Mouse (Mus musculus) MEL (cell line): ENCODE results near the gene Rsbn1l. TPM values are rescaled to one million over a fixed set of nuclear protein-coding genes. Genes with fewer than 3 reads are reported as not detected.

ENCODE experiments used
- DNase-seq: peaks from one replicate; pipeline ENCODE4 v3.0.0; 2011; ENCODE audit warnings: low read depth, low spot score
- H3K27ac ChIP-seq: 2 replicates; pipeline ENCODE4 v1.5.1; 2012; ENCODE audit warnings: low read depth, mild to moderate bottlenecking, control low read depth, low read length, moderate library complexity; ENCODE audit not compliant: control insufficient read depth
- H3K27me3 ChIP-seq, 2 experiments: fragments of 150-350 bp in 1 of 2; sonication (generic) in 1 of 2; 2 replicates each; pipeline ENCODE4 v1.6.1; 2012; ENCODE audit warnings: low read length in 2 of 2, mild to moderate bottlenecking in 2 of 2, improper control_type of control experiment in 1 of 2, moderate library complexity in 1 of 2; ENCODE audit not compliant: insufficient read depth in 2 of 2, control insufficient read depth in 1 of 2
- H3K36me3 ChIP-seq, 2 experiments: 2 replicates each; pipeline ENCODE4 v1.6.1; 2012 to 2014; ENCODE audit warnings: low read length in 2 of 2, improper control_type of control experiment in 1 of 2, inconsistent platforms in 1 of 2, mild to moderate bottlenecking in 1 of 2; ENCODE audit not compliant: insufficient read depth in 2 of 2, control insufficient read depth in 1 of 2
- H3K4me1 ChIP-seq, 2 experiments: fragments of 150-350 bp in 1 of 2; sonication (generic) in 1 of 2; 2 replicates each; pipeline ENCODE4 v1.6.1; 2012; ENCODE audit warnings: low read length in 2 of 2, improper control_type of control experiment in 1 of 2, mild to moderate bottlenecking in 1 of 2; ENCODE audit not compliant: insufficient read depth in 2 of 2, control insufficient read depth in 1 of 2
- H3K4me3 ChIP-seq, 2 experiments: fragments of 150-350 bp in 1 of 2; sonication (generic) in 1 of 2; 2 replicates each; pipeline ENCODE4 v1.5.1; 2012; ENCODE audit warnings: low read depth in 2 of 2, low read length in 2 of 2, mild to moderate bottlenecking in 2 of 2, moderate library complexity in 2 of 2, control low read depth in 1 of 2, improper control_type of control experiment in 1 of 2; ENCODE audit not compliant: control insufficient read depth in 1 of 2, insufficient read depth in 1 of 2
- H3K79me2 ChIP-seq: 2 replicates; pipeline ENCODE4 v1.6.1; 2012; ENCODE audit warnings: mild to moderate bottlenecking, low read length, moderate library complexity; ENCODE audit not compliant: control insufficient read depth, poor library complexity, insufficient read depth
- H3K9ac ChIP-seq: 2 replicates; pipeline ENCODE4 v1.6.1; 2012; ENCODE audit warnings: low read depth, mild to moderate bottlenecking, control low read depth, low read length, moderate library complexity; ENCODE audit not compliant: control insufficient read depth, poor library complexity, severe bottlenecking
- H3K9me3 ChIP-seq: fragments of 150-350 bp; sonication (generic); replicated peaks from 2 replicates; pipeline ENCODE4 v1.6.1; 2012; ENCODE audit warnings: mild to moderate bottlenecking, low read length, improper control_type of control experiment, moderate library complexity; ENCODE audit not compliant: insufficient read depth
- BHLHE40 ChIP-seq: IDR thresholded peaks from 2 replicates; pipeline ENCODE4 v1.6.1; 2012; ENCODE audit warnings: low read depth, mild to moderate bottlenecking, inconsistent platforms, low read length, improper control_type of control experiment, borderline replicate concordance
- CHD2 ChIP-seq: IDR thresholded peaks from 2 replicates; pipeline ENCODE4 v1.6.1; 2011; ENCODE audit warnings: low read length, improper control_type of control experiment
- ELF1 ChIP-seq: IDR thresholded peaks from 2 replicates; pipeline ENCODE4 v1.6.1; 2014; ENCODE audit warnings: low read depth, mild to moderate bottlenecking, inconsistent platforms, low read length, improper control_type of control experiment, moderate library complexity
- EP300 ChIP-seq, 2 experiments: IDR thresholded peaks; 2 replicates each; pipeline ENCODE4 v1.6.1; 2011; ENCODE audit warnings: improper control_type of control experiment in 2 of 2, low read length in 2 of 2, low read depth in 1 of 2, mild to moderate bottlenecking in 1 of 2
- ETS1 ChIP-seq: IDR thresholded peaks from 2 replicates; pipeline ENCODE4 v1.6.1; 2012; ENCODE audit warnings: low read depth, mild to moderate bottlenecking, inconsistent platforms, low read length, improper control_type of control experiment, moderate library complexity
- GATA1 ChIP-seq: IDR thresholded peaks from 2 replicates; pipeline ENCODE4 v1.6.1; 2011; ENCODE audit warnings: low read depth, low read length, improper control_type of control experiment
- KAT2A ChIP-seq: conservative IDR thresholded peaks from 2 replicates; pipeline ENCODE4 v1.6.1; 2012; ENCODE audit warnings: low read depth, low read length, improper control_type of control experiment, inconsistent platforms
- MEF2A ChIP-seq: IDR thresholded peaks from 2 replicates; pipeline ENCODE4 v1.6.1; 2014; ENCODE audit warnings: low read depth, mild to moderate bottlenecking, inconsistent platforms, low read length, improper control_type of control experiment; ENCODE audit not compliant: poor library complexity, insufficient replicate concordance, severe bottlenecking; ENCODE audit errors: extremely low read depth
- RAD21 ChIP-seq: IDR thresholded peaks from 2 replicates; pipeline ENCODE4 v1.6.1; 2011; ENCODE audit warnings: mild to moderate bottlenecking, low read depth, low read length, improper control_type of control experiment
- TCF12 ChIP-seq: IDR thresholded peaks from 2 replicates; pipeline ENCODE4 v1.6.1; 2014; ENCODE audit warnings: low read depth, mild to moderate bottlenecking, inconsistent platforms, low read length, improper control_type of control experiment, moderate library complexity
- USF1 ChIP-seq: IDR thresholded peaks from 2 replicates; pipeline ENCODE4 v1.6.1; 2014; ENCODE audit warnings: low read depth, mild to moderate bottlenecking, inconsistent platforms, low read length, improper control_type of control experiment, moderate library complexity
- ZC3H11A ChIP-seq: IDR thresholded peaks from 2 replicates; pipeline ENCODE4 v1.6.1; 2012; ENCODE audit warnings: low read depth, mild to moderate bottlenecking, inconsistent platforms, low read length, improper control_type of control experiment
- ZNF384 ChIP-seq: IDR thresholded peaks from 2 replicates; pipeline ENCODE4 v1.6.1; 2012; ENCODE audit warnings: low read depth, mild to moderate bottlenecking, inconsistent platforms, low read length, improper control_type of control experiment
- polyA plus RNA-seq, 2 experiments: library from polyadenylated mRNA; stranded (reverse) in 1 of 2; unstranded in 1 of 2; fragments of >175 nt in 1 of 2; fragments of >200 nt in 1 of 2; gene quantifications; 2 replicates each; pipeline versions ENCODE4 v1.2.1 to v1.2.4; 2012; ENCODE audit warnings: low replicate concordance in 2 of 2, low read depth in 1 of 2; ENCODE audit not compliant: insufficient read length in 2 of 2, insufficient read depth in 1 of 2, missing spikeins in 1 of 2
- total RNA-seq: library from RNA; depleted of rRNA; stranded (reverse); fragments of 300-350 nt; gene quantifications from 2 replicates; pipeline ENCODE4 v1.2.3, GENCODE M21; 2012

Gene Rsbn1l
- total and polyA plus RNA-seq, 3 experiments: 5.0 to 78.2 (median 17.4) TPM

- no peak for TF ChIP-seq ZC3H11A
- peak; percentile 86 for TF ChIP-seq GATA1
Observed at GRCm38 (mm10) chr5:20930430-20930829, 25.8 kb downstream of the Rsbn1l start (continued).

GRCm38 (mm10) chr5:20929669-20930151, 26.5 kb downstream of the Rsbn1l start:
- no peaks in the 10 kb centered on the region for H3K27me3 ChIP-seq
- no peak overlapping the region for H3K4me3 ChIP-seq
- TF ChIP-seq ELF1: no peak
- TF ChIP-seq MEF2A: no peak
- no peak for TF ChIP-seq EP300 (IDR thresholded peaks at IDR 0.05; ENCODE audit: low read depth in 1 of 2, low read length in 2 of 2)
- no peak for TF ChIP-seq TCF12
- TF ChIP-seq KAT2A: no peak
- no peak for TF ChIP-seq ETS1
- no peak for TF ChIP-seq BHLHE40
- no peak for TF ChIP-seq CHD2
- no peak for TF ChIP-seq ZNF384
- no peak overlapping the region for H3K27ac ChIP-seq
- DNase-seq: no peak
- H3K36me3 ChIP-seq: peaks cover 10 to 53% of the 10 kb centered on the region in 2 experiments
- no peaks in the 10 kb centered on the region for H3K9me3 ChIP-seq
- peaks cover 33 to 41% of the 10 kb centered on the region in 2 experiments for H3K4me1 ChIP-seq
- peaks cover 28% of the 10 kb centered on the region for H3K79me2 ChIP-seq
- H3K9ac ChIP-seq: no peak overlapping the region

GRCm38 (mm10) chr5:20925451-20925850, 30.7 kb downstream of the Rsbn1l start:
- Histone ChIP-seq H3K4me1 (peaks cover 6 to 15% of the 10 kb centered on the region in 2 experiments), H3K79me2 (peaks cover 23% of the 10 kb centered on the region), H3K27me3 (no peaks in the 10 kb centered on the region), H3K27ac (no peak overlapping the region), H3K9me3 (no peaks in the 10 kb centered on the region), H3K4me3 (no peak overlapping the region), H3K36me3 (peaks cover 18 to 22% of the 10 kb centered on the region in 2 experiments), H3K9ac (no peak overlapping the region)
- DNase-seq: no peak
- TF ChIP-seq RAD21 (no peak), ZNF384 (no peak), BHLHE40 (no peak), ZC3H11A (no peak), USF1 (no peak), CHD2 (no peak)
